Mouse (Mus musculus) spleen, adult 18-20 months (tissue): ENCODE measurements around the gene Inpp5a.

ENCODE experiments used
- DNase-seq, 2 experiments: peaks; one replicate each; pipeline ENCODE4 v3.0.0; 2022; ENCODE audit warnings: mixed read lengths in 2 of 2

Gene Inpp5a

GRCm38 (mm10) chr7:139377381-139377780 is 11.5 kb upstream of the Inpp5a start:
- no peak for DNase-seq

- no peak for DNase-seq
Observed at GRCm38 (mm10) chr7:139378355-139378754, 10.6 kb upstream of the Inpp5a start.

- no peak for DNase-seq
Observed at GRCm38 (mm10) chr7:139379745-139380144, 9.2 kb upstream of the Inpp5a start.

- no peak for DNase-seq
Observed at GRCm38 (mm10) chr7:139380225-139380624, 8.7 kb upstream of the Inpp5a start.

GRCm38 (mm10) chr7:139381877-139382276 is 7.0 kb upstream of the Inpp5a start:
- no peak for DNase-seq

- DNase-seq: no peak
Observed at GRCm38 (mm10) chr7:139382796-139383195, 6.1 kb upstream of the Inpp5a start.

- DNase-seq: no peak
Observed at GRCm38 (mm10) chr7:139384500-139384899, 4.4 kb upstream of the Inpp5a start.

GRCm38 (mm10) chr7:139384916-139385530 is 3.9 kb upstream of the Inpp5a start:
- DNase-seq: no peak

GRCm38 (mm10) chr7:139386933-139387690 is 1.8 kb upstream of the Inpp5a start:
- DNase-seq: no peak

GRCm38 (mm10) chr7:139387921-139388669 is 814 bp upstream of the Inpp5a start:
- DNase-seq: no peak

GRCm38 (mm10) chr7:139389213-139389761 is 378 bp downstream of the Inpp5a start:
- no peak for DNase-seq

- no peak for DNase-seq
Observed at GRCm38 (mm10) chr7:139390380-139390779, 1.5 kb downstream of the Inpp5a start.

GRCm38 (mm10) chr7:139390926-139391325 is 2.0 kb downstream of the Inpp5a start:
- DNase-seq: no peak

- DNase-seq: no peak
Observed at GRCm38 (mm10) chr7:139391691-139392090, 2.8 kb downstream of the Inpp5a start.

- DNase-seq: no peak
Observed at GRCm38 (mm10) chr7:139392106-139392505, 3.2 kb downstream of the Inpp5a start.

- DNase-seq: no peak
Observed at GRCm38 (mm10) chr7:139392691-139393235, 3.9 kb downstream of the Inpp5a start.

- DNase-seq: no peak
Observed at GRCm38 (mm10) chr7:139397521-139397920, 8.6 kb downstream of the Inpp5a start.

- DNase-seq: no peak
Observed at GRCm38 (mm10) chr7:139398111-139398510, 9.2 kb downstream of the Inpp5a start.

GRCm38 (mm10) chr7:139398530-139399021 is 9.7 kb downstream of the Inpp5a start:
- no peak for DNase-seq

GRCm38 (mm10) chr7:139399572-139399971 is 10.7 kb downstream of the Inpp5a start:
- DNase-seq: no peak

GRCm38 (mm10) chr7:139399977-139400685 is 11.2 kb downstream of the Inpp5a start:
- no peak for DNase-seq

GRCm38 (mm10) chr7:139400926-139401325 is 12.0 kb downstream of the Inpp5a start:
- no peak for DNase-seq
